Mouse (Mus musculus): Measurements from ENCODE around the gene P4ha2. TPM values are rescaled to one million over a fixed set of nuclear protein-coding genes. Genes with fewer than 3 reads are reported as not detected.

P4ha2 gene
- total RNA-seq (2021): 10 to 100 TPM; 19.9 to 21.2 TPM
- long read RNA-seq, experiment 1, transcript P4ha2-202 (16 exons, 2,263 nt): minor isoform, 5 of 39 reads
- long read RNA-seq, experiment 1, transcript P4ha2-201 (16 exons, 2,230 nt): major isoform, 14 of 39 reads
- long read RNA-seq, experiment 1, partial matches to known transcripts: 9 of 39 reads
- long read RNA-seq, experiment 1, other reads (novel, unspliced or antisense): 11 of 39 reads
- long read RNA-seq, experiment 2, transcript P4ha2-202 (16 exons, 2,263 nt): minor isoform, 5 of 39 reads
- long read RNA-seq, experiment 2, transcript P4ha2-201 (16 exons, 2,230 nt): major isoform, 20 of 39 reads
- long read RNA-seq, experiment 2, partial matches to known transcripts: 7 of 39 reads
- long read RNA-seq, experiment 2, other reads (novel, unspliced or antisense): 7 of 39 reads

DNA sequence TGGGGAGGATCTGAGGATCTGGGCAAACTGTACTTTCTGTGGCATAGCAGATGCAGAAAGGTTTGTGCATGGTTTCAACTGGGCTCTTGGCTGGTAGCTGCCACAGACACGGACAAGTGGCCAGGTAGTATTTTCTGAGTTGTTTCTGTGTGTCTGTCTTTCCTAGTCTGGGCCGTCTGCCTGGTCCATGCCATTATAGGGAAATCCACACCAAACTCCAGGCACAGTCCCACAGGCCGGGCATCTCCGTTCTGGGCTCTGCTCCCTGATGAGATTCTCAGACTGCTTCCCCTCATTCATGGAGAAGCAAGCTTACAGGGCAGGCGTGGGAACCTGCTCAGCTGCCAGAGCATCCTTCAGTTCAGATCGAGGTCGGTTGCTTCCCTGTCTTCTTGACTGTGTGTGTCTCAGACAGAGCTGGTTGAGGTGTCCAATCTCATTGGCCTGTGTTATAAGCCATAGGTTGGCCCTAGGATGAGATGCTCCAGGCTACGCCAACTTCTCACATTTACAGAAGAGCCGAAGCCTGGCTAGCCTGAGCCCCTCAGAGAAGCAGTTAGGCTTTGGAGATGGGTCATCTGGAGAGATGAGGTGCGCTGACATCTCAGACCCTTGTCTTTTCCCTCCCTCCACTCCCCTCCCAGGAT, at the start of gene P4ha2:
Gene P4ha2, plus strand, starts transcription at position 51 of the 647 bp plus-strand sequence.
- intact Hi-C loops (cut with DNase I; ENCODE audit: low total_unique reads): no loop called here
- DNase-seq: no peak

DNA sequence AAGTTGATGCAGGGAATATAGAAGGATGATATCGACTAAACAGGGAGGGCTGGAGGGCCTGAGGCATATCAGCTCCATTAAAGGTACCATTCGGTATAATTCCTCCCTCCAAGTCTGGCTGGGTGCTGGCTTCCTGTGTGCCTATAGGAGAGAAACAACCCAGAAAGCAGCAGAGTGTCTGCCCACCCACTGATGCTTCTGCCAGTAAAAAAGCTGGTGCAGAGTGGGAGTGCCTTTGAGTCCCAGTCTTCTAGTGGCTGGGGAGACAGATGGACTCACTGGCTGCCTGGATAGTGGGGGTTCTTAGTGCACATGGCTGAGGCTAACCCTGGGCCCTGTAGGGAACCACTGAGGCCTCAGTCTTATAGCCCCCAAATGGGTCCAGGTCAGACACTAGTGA, 49.7 kb upstream of the P4ha2 start:
- intact Hi-C loops (cut with DNase I; ENCODE audit: low total_unique reads): loop anchor here (10.0 kb wide), 1 partner anchor 115 kb away; no protein-coding TSS in a partner anchor
- no peak for DNase-seq

DNA sequence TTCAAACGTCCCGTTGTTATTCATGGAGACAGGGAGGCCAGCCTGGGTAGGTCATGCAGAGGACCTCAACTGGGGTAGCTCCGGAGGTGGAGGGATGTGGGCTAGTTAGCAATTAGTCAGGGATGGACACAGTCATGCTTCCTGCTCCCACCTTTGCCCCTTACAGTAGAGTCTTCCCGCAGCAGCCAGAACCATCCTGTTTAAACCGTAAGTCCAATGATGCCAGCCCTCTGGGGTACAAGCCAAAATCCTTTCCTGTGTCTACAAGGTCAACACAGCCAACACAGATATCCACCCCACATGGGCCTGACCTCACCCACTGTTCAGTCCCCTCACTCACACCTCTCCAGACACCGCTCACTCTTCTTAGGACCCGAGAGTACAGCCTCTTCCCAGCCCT, 48.7 kb upstream of the P4ha2 start:
- intact Hi-C loops (cut with DNase I; ENCODE audit: low total_unique reads): loop anchor here (10.0 kb wide), 1 partner anchor 116 kb away; no protein-coding TSS in a partner anchor
- DNase-seq: no peak

DNA sequence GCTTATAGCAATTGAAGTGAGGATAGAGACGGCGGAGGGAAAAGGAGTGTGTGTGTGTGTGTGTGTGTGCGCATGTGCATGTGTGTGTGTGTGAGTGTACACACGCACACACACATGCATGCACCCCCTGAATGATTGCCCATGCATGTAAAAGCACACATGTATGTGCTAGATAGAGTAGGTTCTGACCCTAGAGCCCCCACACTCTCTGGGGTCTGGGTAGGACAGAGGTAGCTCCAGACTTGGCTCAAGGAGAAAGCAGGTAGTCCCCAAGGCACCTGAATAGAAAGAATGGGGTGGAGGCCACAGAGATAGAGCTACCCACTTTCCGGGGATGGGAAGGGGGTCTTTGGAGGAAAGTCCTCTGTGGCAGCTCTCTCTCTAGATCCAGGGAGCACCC, 47.8 kb upstream of the P4ha2 start:
- no peak for DNase-seq
- intact Hi-C loops (cut with DNase I; ENCODE audit: low total_unique reads): loop anchor here (10.0 kb wide), 1 partner anchor 117 kb away; no protein-coding TSS in a partner anchor

DNA sequence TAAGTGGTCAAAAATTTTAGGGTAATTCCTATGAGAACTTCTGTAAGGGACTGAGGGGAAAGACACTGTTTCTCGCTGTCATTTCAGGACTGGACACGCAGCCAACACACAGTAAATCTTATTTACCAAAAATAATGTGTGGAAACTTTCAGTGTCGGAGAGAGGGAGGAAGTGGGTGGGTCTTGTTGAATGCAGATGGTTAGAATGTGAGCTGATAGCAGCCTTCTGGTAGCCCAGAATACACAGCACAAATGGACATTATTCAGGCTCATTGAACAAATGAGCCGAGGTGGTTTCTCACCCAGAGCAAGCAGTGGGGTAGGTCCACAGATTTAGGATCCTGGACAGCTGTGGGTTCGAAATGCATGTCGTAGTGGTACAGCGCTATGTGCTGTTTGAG, 46.8 kb upstream of the P4ha2 start:
- intact Hi-C loops (cut with DNase I; ENCODE audit: low total_unique reads): loop anchor here (10.0 kb wide), 1 partner anchor 118 kb away; no protein-coding TSS in a partner anchor
- no peak for DNase-seq

DNA sequence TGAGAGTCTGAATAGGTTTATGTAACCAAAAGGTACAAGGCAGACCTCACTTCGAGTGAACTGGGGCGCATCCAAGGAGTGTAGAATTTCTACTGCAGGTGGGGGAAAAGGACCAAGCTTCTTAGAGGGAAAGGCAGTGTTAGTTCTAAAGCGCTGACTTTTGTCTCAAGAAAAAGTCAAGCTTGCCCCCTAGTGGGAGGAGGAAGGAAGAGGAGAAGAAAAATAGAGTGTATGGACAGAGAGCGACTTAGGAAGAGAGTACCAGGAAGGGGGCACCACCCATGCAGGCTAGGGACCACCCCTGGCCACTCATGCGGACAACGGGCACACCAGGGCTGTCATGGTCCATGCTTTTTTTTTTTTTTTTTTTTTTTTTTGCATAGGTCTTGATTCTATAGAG, 45.6 kb upstream of the P4ha2 start:
- intact Hi-C loops (cut with DNase I; ENCODE audit: low total_unique reads): loop anchor here (1.0 to 10.0 kb wide), 2 partner anchors 52 to 119 kb away; no protein-coding TSS in a partner anchor
- DNase-seq: no peak

DNA sequence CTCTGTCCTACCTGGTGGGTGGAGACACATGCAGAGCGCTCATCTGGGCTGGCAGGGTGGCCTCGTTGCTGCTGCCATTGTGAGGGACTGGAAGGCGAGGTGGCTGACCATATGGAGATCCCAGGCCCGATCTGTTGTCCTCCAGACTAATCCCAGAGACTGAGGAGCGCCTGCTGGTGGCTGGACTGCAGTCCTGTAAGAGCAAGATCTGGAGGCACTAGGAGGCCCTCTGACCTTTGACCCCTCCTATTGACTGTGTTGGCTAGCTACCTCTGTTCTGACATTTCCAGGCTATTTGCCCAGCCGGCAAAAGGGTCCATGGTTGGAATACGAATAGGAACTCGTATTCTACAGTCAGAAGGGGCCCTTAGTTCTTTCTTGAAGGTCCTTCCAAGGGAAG, 43.8 kb upstream of the P4ha2 start:
- intact Hi-C loops (cut with DNase I; ENCODE audit: low total_unique reads): loop anchor here (10.0 kb wide), 1 partner anchor 121 kb away; no protein-coding TSS in a partner anchor
- no peak for DNase-seq

DNA sequence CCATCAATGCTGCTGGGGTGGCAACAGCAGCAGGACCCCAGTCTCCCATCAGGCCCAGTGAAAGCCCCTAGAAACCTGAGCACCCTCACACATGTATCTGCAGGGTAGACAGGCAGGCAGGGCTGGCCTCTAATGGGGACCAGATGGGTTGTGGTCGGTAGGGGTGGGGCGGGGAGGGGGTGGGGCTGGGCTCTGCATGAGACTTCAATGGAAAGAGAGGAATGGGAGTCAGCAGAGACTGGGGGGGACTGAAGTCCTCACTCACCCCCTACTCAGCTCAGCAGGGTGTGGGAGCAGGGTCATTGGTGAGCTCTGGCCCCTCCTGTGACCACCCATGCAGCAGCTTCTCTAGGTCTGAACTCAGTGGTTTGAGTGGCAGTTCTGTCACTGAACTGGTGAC, 42.5 kb upstream of the P4ha2 start:
- DNase-seq: no peak
- intact Hi-C loops (cut with DNase I; ENCODE audit: low total_unique reads): loop anchor here (10.0 kb wide), 1 partner anchor 123 kb away; no protein-coding TSS in a partner anchor

DNA sequence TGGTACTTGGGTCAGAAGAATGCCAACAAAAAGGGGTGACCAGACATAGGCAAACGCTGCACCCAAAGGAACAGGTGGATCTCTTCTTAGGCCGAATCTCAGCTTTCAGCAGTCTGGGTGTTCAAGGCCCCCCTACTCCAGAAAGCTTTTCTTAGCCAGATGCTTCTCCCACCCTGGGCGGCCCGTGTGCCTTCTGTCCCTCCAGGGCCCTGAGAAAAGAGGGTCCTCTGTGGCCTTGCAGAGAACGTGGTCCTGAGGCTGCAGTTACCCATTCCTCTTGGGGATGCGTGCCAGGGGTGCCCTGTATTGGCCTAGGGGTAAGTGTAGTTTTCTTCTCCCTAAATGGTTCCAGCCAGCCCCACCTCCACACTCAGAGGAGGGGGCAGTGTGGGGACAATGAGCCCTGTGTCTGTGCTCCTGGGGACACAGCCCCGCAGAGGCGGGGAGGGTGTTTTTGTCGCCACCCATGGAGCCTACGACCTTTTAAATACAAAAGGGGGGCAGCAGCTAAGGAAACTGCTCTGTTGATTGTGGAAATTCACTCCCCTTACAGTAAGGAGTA, 41.8 kb upstream of the P4ha2 start:
- DNase-seq: no peak
- intact Hi-C loops (cut with DNase I; ENCODE audit: low total_unique reads): loop anchor here (10.0 kb wide), 1 partner anchor 123 kb away; no protein-coding TSS in a partner anchor

DNA sequence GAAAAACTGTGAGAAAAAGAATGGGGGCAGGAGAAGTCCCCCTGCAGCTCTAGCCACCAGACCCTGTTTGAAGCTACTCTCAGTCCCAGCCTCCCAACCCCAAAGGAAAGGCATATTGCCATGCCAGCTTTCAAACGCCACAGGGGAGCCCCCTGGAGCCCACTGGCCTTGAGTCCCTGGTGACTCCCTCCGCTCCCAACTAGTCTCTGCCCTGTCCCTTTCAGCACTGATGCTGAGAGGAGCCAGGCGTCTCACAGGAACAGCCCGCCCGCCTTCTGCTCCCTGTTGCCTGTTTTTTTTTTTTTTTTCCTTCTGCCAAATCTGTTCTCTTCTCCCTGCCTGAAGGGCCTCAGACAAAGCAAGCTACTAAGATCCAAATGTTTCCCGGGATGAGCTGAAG, 41.3 kb upstream of the P4ha2 start:
- no peak for DNase-seq
- intact Hi-C loops (cut with DNase I; ENCODE audit: low total_unique reads): loop anchor here (10.0 kb wide), 1 partner anchor 124 kb away; no protein-coding TSS in a partner anchor

DNA sequence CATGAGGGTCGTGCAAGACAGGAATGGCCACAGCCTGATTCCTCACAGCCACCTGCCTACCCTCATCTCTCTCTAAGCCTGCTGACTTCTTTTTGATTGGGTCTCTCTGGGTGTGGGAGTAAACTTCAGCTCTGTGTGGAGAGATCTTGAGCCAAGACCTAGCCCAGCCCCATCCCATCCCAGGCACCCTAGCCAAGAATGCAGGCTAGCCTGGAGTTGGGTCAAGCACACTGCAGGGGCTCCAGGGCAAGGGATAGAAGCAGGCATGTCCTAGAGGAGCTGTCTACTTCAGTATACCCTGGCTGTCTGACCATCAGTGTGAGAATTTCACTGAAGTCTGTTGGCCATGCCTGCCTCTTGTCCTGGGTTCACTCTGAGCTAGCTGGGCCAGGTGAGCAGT, 40.4 kb upstream of the P4ha2 start:
- intact Hi-C loops (cut with DNase I; ENCODE audit: low total_unique reads): loop anchor here (10.0 kb wide), 1 partner anchor 125 kb away; no protein-coding TSS in a partner anchor
- no peak for DNase-seq

DNA sequence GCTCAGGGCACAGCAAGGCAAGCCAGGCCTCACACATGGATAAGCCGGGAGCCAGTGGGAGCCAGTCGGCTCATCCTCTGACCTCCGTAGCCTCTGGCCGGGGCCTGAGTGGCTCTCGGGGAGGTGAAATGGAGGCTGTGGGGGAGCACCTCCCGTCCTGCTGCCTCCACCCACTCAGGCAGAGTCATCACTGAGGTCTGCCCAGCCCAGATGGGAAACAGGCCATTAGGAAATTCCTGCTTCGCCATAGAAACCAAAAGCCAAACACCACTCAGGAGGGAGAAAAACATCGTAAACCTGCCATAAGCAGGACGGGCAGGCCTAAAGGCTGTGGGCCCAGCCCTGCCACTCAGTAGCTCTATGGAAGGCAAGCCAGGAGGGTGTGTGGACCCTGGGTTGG, 39.6 kb upstream of the P4ha2 start:
- intact Hi-C loops (cut with DNase I; ENCODE audit: low total_unique reads): no loop called here

DNA sequence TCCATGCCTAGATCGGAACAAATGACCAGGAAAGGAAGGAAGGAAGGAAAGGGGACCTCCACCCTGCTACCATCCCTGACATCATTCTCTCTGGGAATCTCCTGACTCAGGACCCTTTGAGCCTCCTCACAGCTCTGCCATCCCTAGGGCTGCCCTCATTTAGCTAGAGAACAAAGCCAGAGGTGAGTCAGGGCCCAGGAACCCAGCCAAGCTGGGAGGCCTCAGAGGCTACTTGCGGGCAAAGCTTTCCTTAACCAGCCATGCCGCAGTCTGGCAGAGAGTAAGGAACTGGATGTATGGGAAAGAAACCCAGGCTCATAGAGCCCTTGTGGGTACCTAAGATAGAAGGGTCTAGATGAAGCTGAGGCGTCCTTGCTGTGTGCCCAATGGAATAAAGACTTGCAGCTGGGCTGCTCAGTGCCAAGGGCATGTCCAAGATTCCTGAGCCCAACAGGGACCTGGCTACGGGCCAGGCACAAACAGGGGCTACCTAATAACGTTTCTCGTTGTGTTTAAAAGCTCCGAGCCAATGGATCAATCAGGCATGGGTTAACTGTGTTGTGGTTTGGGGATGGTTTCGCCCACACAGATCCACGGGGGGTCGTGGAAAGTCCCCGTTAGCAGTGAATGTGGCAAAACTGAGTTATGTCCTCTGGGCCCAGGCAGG, 37.7 kb upstream of the P4ha2 start:
- no peak for DNase-seq
- intact Hi-C loops (cut with DNase I; ENCODE audit: low total_unique reads): no loop called here

More for the DNA sequence above, 39.6 kb upstream of the P4ha2 start:
- peak; percentile 66 for DNase-seq

DNA sequence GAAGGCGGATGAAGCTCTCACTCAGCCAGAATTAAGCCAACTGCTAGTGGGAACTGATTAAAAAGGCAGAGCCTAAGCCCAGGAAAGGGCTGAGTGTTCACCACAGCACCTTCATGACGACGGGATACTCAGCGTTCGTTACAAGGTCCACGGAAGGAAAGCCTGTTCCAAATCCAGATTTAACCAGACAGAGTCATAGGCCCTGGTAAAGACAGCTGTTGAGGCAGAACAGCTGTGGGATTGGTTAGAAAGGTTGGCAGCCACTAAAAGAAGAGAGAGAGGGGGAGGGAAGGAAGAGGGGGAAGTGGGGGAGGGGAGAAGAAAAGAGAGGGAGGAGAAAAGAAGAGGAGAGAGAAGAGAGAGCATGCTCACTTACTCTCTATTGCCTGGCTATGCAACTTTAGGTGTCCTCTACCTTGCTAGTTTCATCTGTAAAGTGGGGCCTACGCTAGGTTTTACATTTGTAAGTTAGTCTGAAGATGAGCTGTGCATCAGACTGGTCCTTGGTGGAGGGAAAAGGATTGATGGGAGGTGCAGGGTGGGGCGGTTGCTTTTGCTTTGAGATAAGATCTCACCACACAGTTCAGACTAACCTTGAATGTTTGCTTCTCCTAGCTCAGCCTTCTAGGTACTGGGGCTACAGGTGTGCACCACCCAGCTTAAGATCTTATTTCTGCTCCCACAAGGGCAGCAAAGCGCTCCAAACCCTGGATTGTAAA, 37.0 kb upstream of the P4ha2 start:
- intact Hi-C loops (cut with DNase I; ENCODE audit: low total_unique reads): no loop called here
- no peak for DNase-seq

DNA sequence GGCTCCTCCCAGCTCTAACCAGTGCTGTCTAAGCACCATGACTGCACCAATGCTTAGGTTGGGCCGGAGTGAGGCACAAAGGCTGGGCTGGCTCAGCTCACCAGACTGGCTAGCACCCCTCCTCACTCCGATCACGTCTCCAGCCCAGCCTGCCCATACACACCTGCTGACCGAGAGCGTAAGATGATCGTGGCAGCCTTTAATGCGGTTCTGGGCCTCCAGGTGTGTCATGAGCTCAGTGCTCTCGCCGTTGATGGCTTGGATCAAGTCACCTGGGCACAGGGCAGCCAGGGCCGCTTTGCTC, 36.5 kb upstream of the P4ha2 start:
- no peak for DNase-seq
- intact Hi-C loops (cut with DNase I; ENCODE audit: low total_unique reads): no loop called here

DNA sequence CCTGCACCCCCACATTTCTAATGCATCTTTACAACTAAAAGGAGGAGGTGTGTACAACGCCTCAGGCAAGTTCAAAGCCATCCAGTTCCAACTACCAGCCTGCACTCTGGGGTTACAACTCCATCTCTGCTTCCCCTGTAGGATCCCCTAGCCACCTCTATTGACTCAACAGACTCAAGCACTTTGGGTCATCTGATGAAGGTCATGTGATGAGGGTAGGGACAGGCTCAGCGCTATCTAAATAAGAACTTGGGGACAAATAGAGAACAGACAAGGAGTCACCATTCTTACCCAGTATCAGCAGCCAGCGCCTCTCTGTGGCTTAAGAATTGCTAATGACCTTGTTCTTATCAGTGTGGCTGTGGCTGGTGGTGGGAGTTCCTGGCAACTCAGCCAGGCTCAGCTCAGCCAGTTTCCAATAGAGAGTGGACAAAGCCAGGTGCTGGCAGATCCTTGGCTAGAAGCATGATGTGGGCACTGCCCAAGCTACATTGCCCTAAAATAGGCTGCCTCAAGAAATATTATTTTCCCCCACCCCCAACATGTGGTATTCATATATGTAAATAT, 35.4 kb upstream of the P4ha2 start:
- no peak for DNase-seq
- intact Hi-C loops (cut with DNase I; ENCODE audit: low total_unique reads): no loop called here

DNA sequence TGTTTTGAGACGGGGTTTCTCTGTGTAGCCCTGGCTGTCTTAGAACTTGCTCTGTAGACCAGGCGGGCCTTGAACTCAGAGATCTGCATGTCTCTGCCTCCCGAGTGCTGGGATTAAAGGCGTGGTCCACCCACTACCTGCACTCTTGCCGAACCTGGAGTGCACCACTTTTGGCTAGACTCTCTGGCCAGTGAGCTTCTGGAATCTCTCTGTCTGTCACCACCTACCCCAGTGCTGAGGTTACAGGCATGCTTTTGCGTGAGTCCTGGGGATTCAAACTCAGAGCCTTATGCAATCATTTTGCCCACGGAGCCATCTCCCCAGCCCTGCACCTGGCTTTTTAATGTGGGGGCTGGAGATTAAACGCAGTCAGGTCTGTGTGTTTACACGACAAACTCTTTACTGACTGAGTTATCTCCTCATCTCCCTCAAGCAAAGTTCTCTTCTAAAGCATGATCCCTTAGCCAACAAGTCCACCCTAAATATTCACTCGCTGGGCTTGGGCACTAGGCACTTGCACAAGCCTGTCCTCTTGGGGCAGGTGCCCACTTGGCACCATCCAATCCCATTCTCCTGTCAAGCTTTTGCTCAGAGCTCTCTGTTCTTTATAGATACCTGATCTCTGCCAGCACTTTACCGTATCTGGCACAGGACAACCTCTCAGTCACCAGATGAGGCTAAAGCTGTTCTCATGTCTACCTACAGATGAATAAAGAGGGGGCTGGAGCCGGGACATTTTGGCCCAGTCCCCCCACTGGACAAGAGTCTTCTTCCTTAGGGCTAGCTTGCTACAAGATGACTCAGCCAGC, 34.6 kb upstream of the P4ha2 start:
- no peak for DNase-seq
- intact Hi-C loops (cut with DNase I; ENCODE audit: low total_unique reads): no loop called here

DNA sequence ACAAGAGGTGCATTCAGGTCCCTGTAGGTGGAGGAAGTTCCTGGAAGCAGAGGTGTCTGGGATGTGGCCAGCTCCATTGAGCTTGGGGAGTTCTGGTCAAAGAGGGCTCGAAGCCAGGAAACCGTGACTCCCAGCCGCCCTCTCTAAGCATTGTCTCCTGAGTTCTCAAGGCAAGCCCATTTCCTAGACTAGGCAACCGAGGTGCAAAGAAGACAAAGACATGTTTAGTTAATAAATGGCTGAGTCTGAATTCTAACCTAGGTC, 34.0 kb upstream of the P4ha2 start:
- DNase-seq: no peak
- intact Hi-C loops (cut with DNase I; ENCODE audit: low total_unique reads): no loop called here

Data from gastrocnemius, postnatal 14 days (tissue).